Mouse (Mus musculus) T-cell, adult 2 months (primary cell): ENCODE measurements around the gene Rnf38.

Source experiments
- DNase-seq: peaks from one replicate; pipeline ENCODE4 v3.0.0; 2022; ENCODE audit warnings: low spot score

Rnf38 gene

GRCm38 (mm10) chr4:44224141-44224540, 9.4 kb downstream of the Rnf38 start:
- no peak for DNase-seq

GRCm38 (mm10) chr4:44223444-44223843, 10.1 kb downstream of the Rnf38 start:
- no peak for DNase-seq

GRCm38 (mm10) chr4:44216797-44217442, 16.7 kb downstream of the Rnf38 start:
- no peak for DNase-seq

GRCm38 (mm10) chr4:44199968-44200367, 33.6 kb downstream of the Rnf38 start:
- DNase-seq = peak; percentile 49

- DNase-seq = no peak
These were observed 46.2 kb downstream of the Rnf38 start for GRCm38 (mm10) chr4:44187431-44187830.

- DNase-seq = no peak
These were observed 49.7 kb downstream of the Rnf38 start for GRCm38 (mm10) chr4:44183862-44184261.

- no peak for DNase-seq
These were observed 53.8 kb downstream of the Rnf38 start for GRCm38 (mm10) chr4:44179748-44180147.

- peak; percentile 69 for DNase-seq
These were observed 60.4 kb downstream of the Rnf38 start for GRCm38 (mm10) chr4:44173177-44173576.

- DNase-seq = no peak
These were observed 60.9 kb downstream of the Rnf38 start for GRCm38 (mm10) chr4:44172676-44173075.

- DNase-seq = peak; percentile 49
These were observed 63.7 kb downstream of the Rnf38 start for GRCm38 (mm10) chr4:44169884-44170283.

GRCm38 (mm10) chr4:44168816-44169215, 64.8 kb downstream of the Rnf38 start:
- peak; percentile 21 for DNase-seq

- peak; percentile 99 for DNase-seq
These were observed 65.3 kb downstream of the Rnf38 start for GRCm38 (mm10) chr4:44168231-44168647.

DNA sequence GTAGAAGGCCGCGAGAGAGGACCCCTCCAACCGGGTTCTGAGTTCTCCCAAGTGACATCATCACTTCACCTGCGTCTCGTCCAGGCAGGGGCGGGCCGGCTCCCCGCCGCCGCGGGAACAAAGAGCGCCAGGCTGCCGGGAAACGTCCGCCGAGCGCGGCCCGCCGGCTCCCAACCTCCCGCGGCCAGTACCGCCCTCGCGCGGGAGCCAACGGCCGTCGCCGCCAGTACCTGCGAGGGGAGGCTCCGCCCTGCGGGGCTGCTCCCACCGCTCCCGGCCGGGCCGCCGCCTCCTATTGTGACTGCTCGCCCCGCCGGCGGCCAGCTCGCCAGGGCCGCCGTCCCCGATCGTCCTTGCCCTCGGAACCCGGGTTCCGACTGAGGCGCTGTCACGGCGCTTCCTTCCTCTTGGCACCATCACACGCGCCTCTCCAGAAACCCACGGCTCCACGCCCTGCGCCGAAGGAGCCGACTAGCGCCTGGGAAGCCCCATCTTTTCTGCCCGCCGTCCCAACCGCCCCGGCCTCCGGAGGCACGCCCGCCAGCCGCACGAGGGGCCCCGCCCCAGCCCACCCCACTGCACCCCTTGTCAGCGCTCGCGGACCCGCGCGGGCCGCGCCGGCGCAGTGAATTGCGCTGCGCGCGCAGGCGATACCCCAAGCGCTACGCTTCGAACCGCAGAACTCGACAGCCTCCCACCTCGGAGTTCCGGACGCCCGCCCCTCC, 66.0 kb downstream of the Rnf38 start:
- DNase-seq = peak; percentile 92

GRCm38 (mm10) chr4:44166702-44167396, 66.7 kb downstream of the Rnf38 start:
- no peak for DNase-seq

DNA sequence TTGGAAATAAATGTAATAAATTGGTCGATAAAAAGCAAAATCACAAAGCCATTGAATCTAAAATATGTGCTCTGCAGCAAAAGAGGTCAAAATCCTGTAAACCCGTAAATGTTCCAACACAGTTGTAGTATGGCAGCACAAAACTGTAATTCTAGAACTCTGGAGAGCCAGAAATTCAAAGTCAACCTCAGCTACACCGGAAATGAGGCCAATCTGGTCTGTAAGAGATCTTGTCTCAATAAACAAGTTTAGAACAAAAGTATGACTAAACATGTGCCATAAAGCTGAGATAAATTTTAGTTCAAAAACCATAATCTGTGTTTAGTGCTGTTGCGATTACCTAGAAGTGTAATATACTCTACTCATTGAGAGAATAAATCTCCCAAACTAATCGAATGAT, 69.0 kb downstream of the Rnf38 start:
- peak; percentile 32 for DNase-seq

- no peak for DNase-seq
These were observed 70.6 kb downstream of the Rnf38 start for GRCm38 (mm10) chr4:44163034-44163433.

GRCm38 (mm10) chr4:44160990-44161689, 72.4 kb downstream of the Rnf38 start:
- no peak for DNase-seq

DNA sequence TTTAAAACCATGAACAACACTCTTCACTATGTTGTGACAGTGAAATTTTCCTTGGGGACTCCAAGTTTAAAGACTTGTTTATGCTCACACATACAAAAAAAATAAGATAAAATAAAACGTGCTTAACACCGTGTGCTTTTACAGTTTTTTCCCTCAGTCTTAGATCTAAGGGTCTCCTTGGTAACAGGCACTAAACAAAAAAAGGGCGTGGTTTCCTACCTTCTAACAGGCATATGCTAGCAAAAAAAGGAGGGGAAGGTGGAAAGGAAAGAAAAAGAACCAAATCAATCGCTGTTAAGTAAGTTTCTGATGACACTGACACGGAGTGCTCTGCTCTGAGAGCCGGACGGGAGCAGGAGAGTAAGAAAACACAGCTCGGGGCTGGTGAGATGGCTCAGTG, 73.8 kb downstream of the Rnf38 start:
- DNase-seq = peak; percentile 55

- DNase-seq = no peak
These were observed 77.1 kb downstream of the Rnf38 start for GRCm38 (mm10) chr4:44156481-44156880.

- DNase-seq = no peak
These were observed 78.7 kb downstream of the Rnf38 start for GRCm38 (mm10) chr4:44154884-44155283.

GRCm38 (mm10) chr4:44152904-44153303, 80.7 kb downstream of the Rnf38 start:
- no peak for DNase-seq

DNA sequence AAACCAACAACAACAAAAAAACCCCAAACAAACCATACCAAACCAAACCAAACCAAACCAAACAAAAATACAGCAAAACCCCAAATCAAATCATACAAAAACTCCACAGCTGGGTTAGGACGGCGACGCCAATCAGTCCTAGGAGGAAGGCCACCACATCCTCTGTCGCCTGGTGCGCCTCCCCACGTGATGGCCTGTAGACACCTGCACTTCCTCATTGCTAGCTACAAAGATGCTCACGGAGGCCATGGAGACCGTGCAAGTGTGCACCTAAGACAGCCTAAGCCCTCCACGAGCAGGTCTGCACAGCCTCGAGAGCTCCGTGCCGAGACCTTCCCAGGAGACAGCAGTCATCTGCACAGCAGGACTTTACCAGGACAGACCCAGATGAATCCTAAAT, 106.8 kb downstream of the Rnf38 start:
- peak; percentile 35 for DNase-seq
